Mouse (Mus musculus): ENCODE data around the gene Pcid2.
"Not testable (repeated sequence)": the region's sequence is repeated elsewhere in the genome, so short reads cannot be mapped to it uniquely, and the experiment has no call there.

Gene Pcid2

GRCm38 (mm10) chr8:13105087-13105881, at the start of gene Pcid2, which contains the start of gene Cul4a:
Gene Pcid2 (minus strand): TSS chr8:13105459.
Gene Cul4a (plus strand): TSS chr8:13105621.
- DNase-seq (ENCODE audit: low spot score in 2 of 2) = peak; percentile 93 to 97

GRCm38 (mm10) chr8:13154099-13154498, 48.8 kb upstream of the Pcid2 start:
- no peak for DNase-seq (ENCODE audit: low spot score in 2 of 2)

DNA sequence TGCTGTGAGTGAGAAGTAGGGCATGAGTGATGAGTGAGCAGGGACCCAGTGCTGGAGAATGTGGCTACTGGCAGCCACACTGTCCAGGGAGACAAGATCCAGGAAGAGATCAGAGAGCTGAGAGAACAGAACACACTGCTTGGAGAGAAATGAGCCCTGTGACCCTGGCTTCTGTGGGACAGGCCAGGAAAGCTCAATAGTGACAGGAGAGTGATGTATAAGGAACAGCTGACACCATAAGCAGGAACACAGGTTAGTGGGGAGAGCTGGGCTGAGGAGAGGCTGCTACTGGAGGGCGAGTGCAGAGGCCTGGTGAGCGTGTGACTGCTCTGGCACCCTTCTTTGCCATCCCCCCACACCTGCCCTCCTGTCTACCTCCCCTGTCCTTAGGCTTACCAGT, 45.7 kb upstream of the Pcid2 start:
- DNase-seq (ENCODE audit: low spot score in 2 of 2) = no peak

- no peak for DNase-seq (ENCODE audit: low spot score in 2 of 2)
Observed at GRCm38 (mm10) chr8:13149866-13150265, 44.6 kb upstream of the Pcid2 start.

DNA sequence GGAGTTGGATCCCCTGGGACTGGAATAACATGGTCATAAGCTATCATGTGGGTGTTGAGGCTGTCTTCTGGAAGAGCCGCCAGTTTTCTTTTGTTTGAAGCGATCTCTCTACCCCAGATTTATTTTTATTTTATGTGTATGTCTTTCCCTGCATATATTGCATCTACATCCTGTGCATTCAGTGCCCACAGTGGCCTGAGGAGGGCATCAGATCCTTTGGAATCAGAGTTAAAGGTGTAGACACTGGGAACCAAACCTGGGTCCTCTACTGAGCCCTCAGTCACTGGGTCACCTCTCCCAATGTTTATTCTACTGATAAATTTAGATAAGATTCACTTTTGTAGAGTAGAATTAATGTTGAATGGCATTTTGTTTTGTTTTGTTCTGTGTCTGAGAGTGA, 44.0 kb upstream of the Pcid2 start:
- no peak for DNase-seq (ENCODE audit: low spot score in 2 of 2)

- DNase-seq (ENCODE audit: low spot score in 2 of 2) = no peak
Observed at GRCm38 (mm10) chr8:13148476-13148875, 43.2 kb upstream of the Pcid2 start.

- DNase-seq (ENCODE audit: low spot score in 2 of 2) = no peak
Observed at GRCm38 (mm10) chr8:13141681-13142080, 36.4 kb upstream of the Pcid2 start.

- DNase-seq (ENCODE audit: low spot score in 2 of 2) = no peak
Observed at GRCm38 (mm10) chr8:13139641-13140182, 34.5 kb upstream of the Pcid2 start.

DNA sequence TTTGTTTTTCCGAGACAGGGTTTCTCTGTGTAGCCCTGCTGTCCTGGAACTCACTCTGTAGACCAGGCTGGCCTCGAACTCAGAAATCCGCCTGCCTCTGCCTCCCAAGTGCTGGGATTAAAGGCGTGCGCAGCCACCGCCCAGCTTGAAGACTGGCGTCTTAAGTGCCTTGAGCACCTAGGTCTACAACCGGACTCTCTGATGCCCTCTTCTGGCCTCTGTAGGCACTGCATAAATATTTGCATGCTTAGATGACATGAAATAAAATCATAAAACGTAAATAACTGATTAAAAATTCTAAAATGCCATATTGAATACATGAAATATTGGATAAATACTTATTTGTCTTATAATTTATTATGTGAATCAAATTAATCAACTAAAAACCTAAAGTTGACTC, 27.0 kb upstream of the Pcid2 start:
- DNase-seq (ENCODE audit: low spot score in 2 of 2) = not testable (repeated sequence)

- no peak for DNase-seq (ENCODE audit: low spot score in 2 of 2)
Observed at GRCm38 (mm10) chr8:13124897-13125296, 19.6 kb upstream of the Pcid2 start.

DNA sequence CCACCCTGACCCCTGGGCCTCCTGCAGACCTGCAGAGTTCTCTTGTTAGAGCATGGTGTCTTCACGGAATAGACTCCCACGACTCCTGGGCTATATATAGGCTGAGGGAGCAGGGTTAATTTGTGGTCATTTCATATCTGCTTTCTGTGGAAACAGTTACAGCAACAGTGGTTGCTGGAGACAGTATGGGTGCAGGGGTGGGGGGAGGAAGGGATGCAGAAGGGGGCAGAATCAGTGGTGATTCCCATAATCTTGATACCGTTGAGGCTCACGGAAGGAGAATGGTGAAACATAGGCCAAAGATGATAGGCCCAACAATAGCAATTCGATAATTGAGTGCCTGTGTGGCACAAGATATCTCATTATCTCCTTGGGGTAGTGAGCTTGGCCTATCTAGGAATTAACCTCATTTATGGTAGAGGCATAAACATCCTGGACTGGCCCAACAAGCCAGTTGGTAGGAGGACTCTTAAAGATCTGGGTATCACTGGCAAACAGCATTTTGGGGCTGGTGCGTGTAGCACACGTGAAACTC, 17.7 kb upstream of the Pcid2 start:
- DNase-seq (ENCODE audit: low spot score in 2 of 2) = no peak

- DNase-seq (ENCODE audit: low spot score in 2 of 2) = no peak
Observed at GRCm38 (mm10) chr8:13120882-13121665, 15.8 kb upstream of the Pcid2 start.

- no peak for DNase-seq (ENCODE audit: low spot score in 2 of 2)
Observed at GRCm38 (mm10) chr8:13118516-13118915, 13.3 kb upstream of the Pcid2 start.

- no peak for DNase-seq (ENCODE audit: low spot score in 2 of 2)
Observed at GRCm38 (mm10) chr8:13117096-13117495, 11.8 kb upstream of the Pcid2 start.

DNA sequence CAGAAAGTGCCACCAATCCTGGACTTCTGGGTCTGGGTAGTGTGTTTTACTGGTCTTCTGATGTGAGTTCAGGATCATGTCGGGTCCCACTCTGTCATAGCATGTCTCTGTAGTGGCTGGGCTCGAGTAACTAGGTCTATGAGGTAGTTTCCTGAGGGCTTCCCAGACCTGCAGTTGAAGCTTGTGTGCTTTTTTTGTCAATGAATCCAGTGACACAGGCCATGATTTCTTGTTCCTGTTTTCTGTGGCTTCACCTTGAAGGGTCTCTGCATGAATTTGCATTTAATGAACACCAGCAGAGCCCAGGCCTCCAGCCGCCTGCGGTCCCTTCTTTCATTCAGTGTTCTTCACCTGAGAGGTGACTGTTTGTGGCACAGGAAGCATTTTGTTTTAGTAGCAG, 8.0 kb upstream of the Pcid2 start:
- no peak for DNase-seq (ENCODE audit: low spot score in 2 of 2)

DNA sequence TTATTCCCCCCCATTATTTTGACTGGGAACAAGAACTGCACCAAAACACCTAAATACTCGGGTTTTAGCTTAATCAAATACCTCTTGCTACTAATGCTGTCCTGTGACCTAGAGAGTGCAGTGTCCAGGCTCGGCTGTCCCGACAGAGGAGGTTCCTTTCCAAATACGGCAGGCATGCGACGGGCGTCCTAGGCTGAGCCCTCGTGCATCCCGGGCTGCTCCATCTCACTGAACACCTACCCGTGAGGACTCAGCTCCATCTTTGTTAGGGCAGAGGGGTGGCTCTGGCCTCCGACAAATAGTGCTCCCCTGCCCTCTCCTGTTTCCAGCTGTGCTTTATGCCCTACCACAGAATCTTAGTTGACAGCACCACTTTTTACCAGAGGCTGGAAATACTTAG, 6.7 kb upstream of the Pcid2 start:
- no peak for DNase-seq (ENCODE audit: low spot score in 2 of 2)

DNA sequence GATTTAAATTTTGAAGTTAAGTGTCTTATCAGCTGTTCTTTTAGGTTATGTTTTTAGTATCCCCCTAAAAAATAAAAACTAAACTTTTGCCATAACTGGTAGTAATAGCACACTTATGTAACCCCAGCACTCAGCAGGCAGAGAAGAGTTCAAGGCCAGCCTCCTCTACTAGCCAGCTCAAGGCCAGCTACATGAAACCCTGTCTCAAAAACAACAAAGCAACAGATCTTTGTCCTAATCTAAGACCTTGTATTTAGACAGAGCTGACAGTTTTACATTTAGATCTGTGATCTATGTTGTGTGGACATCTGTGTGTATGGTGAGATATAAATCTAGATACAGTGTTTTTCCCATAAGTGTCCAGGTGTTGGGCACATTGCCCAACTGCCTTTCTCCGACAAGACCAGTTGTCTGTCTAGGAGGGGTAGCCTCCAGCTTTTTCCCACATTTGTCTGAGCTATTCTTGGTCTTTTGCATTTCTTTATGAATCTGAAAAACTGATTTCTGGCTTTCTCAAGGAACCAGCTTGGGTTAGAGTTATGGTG, 4.2 kb upstream of the Pcid2 start:
- no peak for DNase-seq (ENCODE audit: low spot score in 2 of 2)

GRCm38 (mm10) chr8:13108967-13109366, 3.7 kb upstream of the Pcid2 start:
- DNase-seq (ENCODE audit: low spot score in 2 of 2) = no peak

GRCm38 (mm10) chr8:13107990-13108638, 2.9 kb upstream of the Pcid2 start:
- DNase-seq (ENCODE audit: low spot score in 2 of 2) = no peak

DNA sequence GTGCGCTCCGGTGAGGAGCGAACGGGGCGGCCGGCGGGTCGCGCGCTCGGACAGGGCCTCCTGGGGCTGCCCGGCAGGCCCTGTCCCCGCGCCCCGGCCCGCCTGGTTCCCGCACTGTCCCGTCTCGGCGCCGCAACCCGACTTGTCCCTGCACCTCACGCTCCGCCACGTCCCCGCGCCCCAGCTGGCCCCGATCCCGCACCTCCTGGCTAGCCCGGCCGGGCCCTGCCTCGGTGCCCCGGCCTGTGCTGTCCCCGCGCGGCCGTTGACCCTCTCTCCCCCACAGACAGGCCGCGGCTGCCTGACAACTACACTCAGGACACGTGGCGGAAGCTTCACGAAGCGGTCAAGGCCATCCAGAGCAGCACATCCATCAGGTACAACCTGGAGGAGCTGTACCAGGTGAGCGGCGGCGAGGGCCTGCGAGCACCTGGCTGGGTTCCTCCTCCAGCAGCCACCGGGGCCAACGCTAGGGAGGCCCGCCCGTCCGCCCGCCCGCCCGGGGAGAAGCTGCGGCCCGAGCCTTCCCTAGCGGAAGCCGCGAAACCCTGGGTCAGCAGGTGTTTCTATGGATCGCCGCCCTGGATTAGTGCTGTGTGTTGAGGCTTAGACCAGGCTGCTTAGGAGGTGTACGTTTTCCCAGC, 771 bp upstream of the Pcid2 start:
- DNase-seq (ENCODE audit: low spot score in 2 of 2) = peak in 1 of 2 experiments; percentile 50

DNA sequence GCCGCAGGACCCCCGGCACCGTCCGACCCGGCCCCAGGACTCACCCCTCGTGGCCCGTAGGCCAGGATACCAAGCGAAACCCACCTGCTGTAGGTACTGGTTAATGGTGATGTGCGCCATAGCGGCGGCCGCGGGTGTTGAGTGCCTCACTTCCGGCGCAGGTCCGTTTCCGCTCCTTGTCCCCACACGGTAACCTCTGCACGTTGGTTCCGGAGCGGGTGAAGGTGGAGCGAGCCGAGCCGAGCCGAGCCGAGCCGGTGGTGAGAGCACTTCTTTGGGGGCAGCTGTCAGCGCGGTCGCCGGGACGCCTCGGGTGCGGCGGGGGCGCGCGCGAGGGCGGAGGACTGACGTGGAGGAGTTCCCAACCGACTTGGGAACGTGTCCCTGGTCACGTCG, 570 bp downstream of the Pcid2 start:
- peak; percentile 84 to 91 for DNase-seq (ENCODE audit: low spot score in 2 of 2)

Measured in frontal cortex, postnatal 10 days (tissue).